ENCODE assay signal across 9 mouse cellular contexts in the genomic region with DNA sequence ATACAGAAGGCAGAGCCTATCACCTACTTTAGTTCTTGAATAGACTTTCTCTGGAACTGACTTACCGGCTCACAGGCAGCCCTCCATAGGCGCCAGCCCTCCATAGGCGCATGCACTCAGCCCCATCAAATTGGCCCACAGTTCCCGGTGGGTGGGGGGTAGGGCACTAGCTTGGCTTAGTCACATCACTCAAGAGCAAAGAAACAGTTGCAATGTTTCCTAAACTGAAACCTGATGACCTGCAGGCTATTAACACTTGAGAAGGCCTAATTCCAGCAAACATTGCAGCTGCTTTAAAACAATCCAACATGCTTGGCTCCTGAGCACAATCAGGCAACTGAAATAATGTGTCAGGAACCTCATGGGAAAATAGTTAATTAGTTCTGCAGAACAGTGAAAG. TPM values are rescaled to one million over a fixed set of nuclear protein-coding genes. Genes with fewer than 3 reads are reported as not detected.
DNase-seq lines count a peak whose midpoint lies in the region; ATAC-seq and TF ChIP-seq lines count a peak whose summit lies in the region.
"Had no signal": no experiment of that assay in that cellular context is flagged by ENCODE, and none has a peak within 500 bp of the region (broad histone marks: within the 10 kb centered on the region; RNA-seq: fewer than 3 reads in every experiment).

No protein-coding gene starts in this region.

- H3K4me3 ChIP-seq in heart, embryonic 10.5 days: peak overlapping the region; percentile 28; the same call in 1 of the 2 replicates
- H3K4me3 ChIP-seq in neural tube, embryonic 14.5 days (ENCODE audit: low read depth, low read length): no peak overlapping the region
- no peak overlapping the region for H3K4me3 ChIP-seq in intestine, embryonic 15.5 days (replicated peaks)
- no peak overlapping the region for H3K4me3 ChIP-seq in stomach, postnatal 0 days (ENCODE audit: low read depth, low read length)
- H3K4me3 ChIP-seq: midbrain, embryonic 12.5 days had no signal

- intact Hi-C loops in heart, postnatal 10 days (cut with DNase I): no loop called here
- intact Hi-C loops in left cerebral cortex, postnatal 25 days (cut with DNase I): no loop called here

- H3K27me3 ChIP-seq in heart, embryonic 10.5 days (ENCODE audit: insufficient read depth, poor library complexity, severe bottlenecking): no peaks in the 10 kb centered on the region
- no peaks in the 10 kb centered on the region for H3K27me3 ChIP-seq in neural tube, embryonic 14.5 days (ENCODE audit: control insufficient read depth, insufficient read depth, low read length)
- H3K27me3 ChIP-seq in intestine, embryonic 15.5 days (replicated peaks): no peaks in the 10 kb centered on the region
- H3K27me3 ChIP-seq in stomach, postnatal 0 days (ENCODE audit: control insufficient read depth, insufficient read depth, low read length): no peaks in the 10 kb centered on the region
- H3K27me3 ChIP-seq: midbrain, embryonic 12.5 days had no signal

- H3K9me3 ChIP-seq in heart, embryonic 10.5 days: no peaks in the 10 kb centered on the region
- no peaks in the 10 kb centered on the region for H3K9me3 ChIP-seq in neural tube, embryonic 14.5 days (ENCODE audit: control insufficient read depth, low read length)
- no peaks in the 10 kb centered on the region for H3K9me3 ChIP-seq in intestine, embryonic 15.5 days
- H3K9me3 ChIP-seq in stomach, postnatal 0 days (ENCODE audit: control insufficient read depth, low read length): no peaks in the 10 kb centered on the region
- H3K9me3 ChIP-seq: midbrain, embryonic 12.5 days had no signal

- ATAC-seq in neural tube, embryonic 14.5 days (ENCODE audit: low read depth): peak; percentile 19; the same call in 1 of the 2 replicates
- ATAC-seq in intestine, embryonic 15.5 days: no peak
- no peak for ATAC-seq in stomach, postnatal 0 days (ENCODE audit: low FRiP score, low TSS enrichment)
- ATAC-seq in megakaryocyte-erythroid progenitor cell, adult 5-6 weeks (replicated peaks; ENCODE audit: low FRiP score, low TSS enrichment, poor library complexity, severe bottlenecking): no peak

- no peak for DNase-seq in heart, embryonic 10.5 days (ENCODE audit: low spot score)
- DNase-seq in heart, postnatal 10 days: no peak
- no peak for DNase-seq in neural tube, embryonic 10.5 days (ENCODE audit: extremely low spot score, low spot score)
- no peak for DNase-seq in stomach, postnatal 0 days (ENCODE audit: low spot score)
- DNase-seq in left cerebral cortex, postnatal 25 days (ENCODE audit: low spot score in 2 of 2): no peak

- TF ChIP-seq EP300 in stomach, postnatal 0 days (optimal IDR thresholded peaks at IDR 0.05): no peak

- H3K36me3 ChIP-seq in heart, embryonic 10.5 days: peaks cover 76% of the 10 kb centered on the region
- no peaks in the 10 kb centered on the region for H3K36me3 ChIP-seq in neural tube, embryonic 14.5 days (ENCODE audit: control insufficient read depth, insufficient read depth, low read length)
- H3K36me3 ChIP-seq in intestine, embryonic 15.5 days: peaks cover 5% of the 10 kb centered on the region
- no peaks in the 10 kb centered on the region for H3K36me3 ChIP-seq in stomach, postnatal 0 days (ENCODE audit: control insufficient read depth, insufficient read depth, low read length)

- H3K4me1 ChIP-seq in heart, embryonic 10.5 days: peaks cover 90% of the 10 kb centered on the region
- peaks cover 12% of the 10 kb centered on the region; the same call in 1 of the 2 replicates for H3K4me1 ChIP-seq in neural tube, embryonic 14.5 days (ENCODE audit: control insufficient read depth, insufficient read depth, low read length)
- peaks cover 65% of the 10 kb centered on the region for H3K4me1 ChIP-seq in intestine, embryonic 15.5 days (replicated peaks)
- H3K4me1 ChIP-seq in stomach, postnatal 0 days (replicated peaks; ENCODE audit: control insufficient read depth, insufficient read depth): peaks cover 38% of the 10 kb centered on the region

- no peak overlapping the region for H3K9ac ChIP-seq in neural tube, embryonic 14.5 days (replicated peaks; ENCODE audit: low read depth, low read length)
- H3K9ac ChIP-seq in intestine, embryonic 15.5 days: no peak overlapping the region
- H3K9ac ChIP-seq in stomach, postnatal 0 days (ENCODE audit: low read length): no peak overlapping the region
- H3K9ac ChIP-seq: midbrain, embryonic 12.5 days had no signal

- TF ChIP-seq CTCF in stomach, postnatal 0 days (IDR thresholded peaks at IDR 0.05; ENCODE audit: low read depth): no peak

- H3K4me2 ChIP-seq in neural tube, embryonic 14.5 days (ENCODE audit: low read depth, low read length): no peak overlapping the region
- H3K4me2 ChIP-seq in intestine, embryonic 15.5 days (replicated peaks): no peak overlapping the region
- H3K4me2 ChIP-seq in stomach, postnatal 0 days (replicated peaks; ENCODE audit: low read depth): 0 out of 2 replicates have a peak overlapping the region, but pooled peaks have one; percentile 14
- H3K4me2 ChIP-seq: midbrain, embryonic 12.5 days had no signal

- H3K27ac ChIP-seq in heart, embryonic 10.5 days: peak overlapping the region; percentile 72
- no peak overlapping the region for H3K27ac ChIP-seq in neural tube, embryonic 14.5 days (ENCODE audit: low read depth, low read length)
- peak overlapping the region; percentile 61 for H3K27ac ChIP-seq in intestine, embryonic 15.5 days
- H3K27ac ChIP-seq in stomach, postnatal 0 days (replicated peaks): peak overlapping the region; percentile 93
- H3K27ac ChIP-seq: midbrain, embryonic 12.5 days had no signal

- 48% methylated on average over 4 of the region's 4 CpGs for WGBS in heart, embryonic 10.5 days
- WGBS in neural tube, embryonic 14.5 days: 28% methylated on average over 4 of the region's 4 CpGs
- WGBS in intestine, embryonic 15.5 days: 17% methylated on average over 4 of the region's 4 CpGs
- 36% methylated on average over 4 of the region's 4 CpGs for WGBS in stomach, postnatal 0 days

RNA-seq across cellular contexts. Expression of gene Igf2r, which starts 18.2 kb away (rescaled TPM):
- polyA plus RNA-seq in heart, embryonic 10.5 days (2016; fragmentation: Nextera tagmentation; extraction: Ambion mirVana): 141 and 272 TPM in 2 replicates
- total RNA-seq in heart, postnatal 10 days (2021): 100 to 1,000 TPM; 180 to 214 TPM
- polyA plus RNA-seq in neural tube, embryonic 14.5 days (2014; fragmentation: Nextera tagmentation; extraction: Ambion mirVana): 9.6 and 14.8 TPM in 2 replicates
- polyA plus RNA-seq in intestine, embryonic 15.5 days (2015; fragmentation: Nextera tagmentation; extraction: Ambion mirVana): 37.5 and 38.9 TPM in 2 replicates
- 9.4 and 9.6 TPM in 2 replicates for polyA plus RNA-seq in stomach, postnatal 0 days (2015; fragmentation: Nextera tagmentation; extraction: Ambion mirVana)
- total RNA-seq in left cerebral cortex, postnatal 25 days (2021): 10 to 100 TPM; 28.5 to 29.2 TPM
- 10.2 and 14.0 TPM in 2 replicates for total RNA-seq in megakaryocyte-erythroid progenitor cell, adult 5-6 weeks (2014; fragmentation: Nextera tagmentation)
- total RNA-seq in megakaryocyte-erythroid progenitor cell, adult 5-6 weeks (2017): 15.3 and 19.7 TPM in 2 replicates
